Mouse (Mus musculus) thymus, postnatal 25 days (tissue): ENCODE measurements around the gene Cacnb4.

Experiments used
- DNase-seq: peaks from one replicate; pipeline ENCODE4 v3.0.0; 2022

Cacnb4 gene

GRCm38 (mm10) chr2:52603935-52604650 is 72.5 kb downstream of the Cacnb4 start:
- DNase-seq: no peak

GRCm38 (mm10) chr2:52603421-52603820 is 73.2 kb downstream of the Cacnb4 start:
- no peak for DNase-seq

- DNase-seq: no peak
These were observed 73.7 kb downstream of the Cacnb4 start for GRCm38 (mm10) chr2:52602921-52603320.

- DNase-seq: no peak
These were observed 74.4 kb downstream of the Cacnb4 start for GRCm38 (mm10) chr2:52602228-52602627.

GRCm38 (mm10) chr2:52597511-52597910 is 79.1 kb downstream of the Cacnb4 start:
- DNase-seq: no peak

GRCm38 (mm10) chr2:52593814-52594213 is 82.8 kb downstream of the Cacnb4 start:
- DNase-seq: no peak

- DNase-seq: no peak
These were observed 83.4 kb downstream of the Cacnb4 start for GRCm38 (mm10) chr2:52593260-52593659.

GRCm38 (mm10) chr2:52590970-52591347 is 85.7 kb downstream of the Cacnb4 start:
- peak; percentile 64 for DNase-seq

- no peak for DNase-seq
These were observed 86.2 kb downstream of the Cacnb4 start for GRCm38 (mm10) chr2:52590340-52590969.

GRCm38 (mm10) chr2:52589514-52589913 is 87.1 kb downstream of the Cacnb4 start:
- DNase-seq: no peak

GRCm38 (mm10) chr2:52585384-52585783 is 91.2 kb downstream of the Cacnb4 start:
- DNase-seq: no peak

GRCm38 (mm10) chr2:52581132-52581781 is 95.4 kb downstream of the Cacnb4 start:
- no peak for DNase-seq

GRCm38 (mm10) chr2:52580697-52581096 is 95.9 kb downstream of the Cacnb4 start:
- no peak for DNase-seq

- no peak for DNase-seq
These were observed 97.8 kb downstream of the Cacnb4 start for GRCm38 (mm10) chr2:52578846-52579245.

GRCm38 (mm10) chr2:52577700-52578099 is 98.9 kb downstream of the Cacnb4 start:
- no peak for DNase-seq

GRCm38 (mm10) chr2:52576546-52576945 is 100.1 kb downstream of the Cacnb4 start:
- no peak for DNase-seq

- DNase-seq: no peak
These were observed 100.9 kb downstream of the Cacnb4 start for GRCm38 (mm10) chr2:52575637-52576175.

- DNase-seq: no peak
These were observed 101.7 kb downstream of the Cacnb4 start for GRCm38 (mm10) chr2:52574929-52575328.

GRCm38 (mm10) chr2:52572221-52572620 is 104.4 kb downstream of the Cacnb4 start:
- no peak for DNase-seq

- peak; percentile 44 for DNase-seq
These were observed 105.2 kb downstream of the Cacnb4 start for GRCm38 (mm10) chr2:52571339-52571968.

- no peak for DNase-seq
These were observed 105.8 kb downstream of the Cacnb4 start for GRCm38 (mm10) chr2:52570781-52571180.

- peak; percentile 39 for DNase-seq
These were observed 106.5 kb downstream of the Cacnb4 start for GRCm38 (mm10) chr2:52570171-52570570.

GRCm38 (mm10) chr2:52568131-52568530 is 108.5 kb downstream of the Cacnb4 start:
- no peak for DNase-seq
